Mouse (Mus musculus) ovary, postnatal 14 days (tissue): ENCODE data around the gene Ssh3.

ENCODE experiments used
- DNase-seq: peaks from one replicate; pipeline ENCODE4 v3.0.0; 2022; ENCODE audit warnings: low spot score

Ssh3 gene

GRCm38 (mm10) chr19:4216041-4216685 is 52.8 kb downstream of the Ssh3 start:
- DNase-seq: no peak

GRCm38 (mm10) chr19:4215451-4215840 is 53.5 kb downstream of the Ssh3 start:
- no peak for DNase-seq

- DNase-seq: no peak
Observed at GRCm38 (mm10) chr19:4214771-4215450, 54.1 kb downstream of the Ssh3 start.

- peak; percentile 53 for DNase-seq
Observed at GRCm38 (mm10) chr19:4214071-4214770, 54.8 kb downstream of the Ssh3 start, which contains the start of the genes Clcf1 and AC109138.7. Gene Clcf1, plus strand, starts transcription at chr19:4214238. Gene AC109138.7, plus strand, starts transcription at chr19:4214357.

- DNase-seq: no peak
Observed at GRCm38 (mm10) chr19:4213524-4213974, 55.4 kb downstream of the Ssh3 start.

GRCm38 (mm10) chr19:4211891-4212588 is 56.9 kb downstream of the Ssh3 start:
- DNase-seq: no peak
